Mouse (Mus musculus): Measurements from ENCODE around the gene Adap2. TPM values are rescaled to one million over a fixed set of nuclear protein-coding genes. Genes with fewer than 3 reads are reported as not detected.
"Not testable (repeated sequence)": the region's sequence is repeated elsewhere in the genome, so short reads cannot be mapped to it uniquely, and the experiment has no call there.

The Adap2 gene
- polyA plus RNA-seq, 1 experiment = not detected

GRCm38 (mm10) chr11:80181021-80181749 is 27.3 kb downstream of the Adap2 start:
- 80% methylated on average over 5 of the region's 5 CpGs for WGBS
- H3K4me3 ChIP-seq (ENCODE audit: insufficient read depth, low read depth, low read length) = no peak overlapping the region
- no peak overlapping the region for H3K27ac ChIP-seq (ENCODE audit: insufficient read depth, low read depth, low read length)
- H3K4me1 ChIP-seq (ENCODE audit: control insufficient read depth, insufficient read depth, low read length) = peaks cover 7% of the 10 kb centered on the region; the same call in 1 of the 2 replicates
- TF ChIP-seq CTCF (IDR thresholded peaks at IDR 0.05; ENCODE audit: insufficient read depth, low read depth, low read length) (no peak), POLR2A (IDR thresholded peaks at IDR 0.05; ENCODE audit: insufficient read depth, low read depth, low read length) (no peak)

- not testable (repeated sequence) for H3K27ac ChIP-seq (ENCODE audit: insufficient read depth, low read depth, low read length); H3K4me1 ChIP-seq (ENCODE audit: control insufficient read depth, insufficient read depth, low read length)
- 46% methylated on average over 12 of the region's 12 CpGs for WGBS
- peak overlapping the region; percentile 62 for H3K4me3 ChIP-seq (ENCODE audit: insufficient read depth, low read depth, low read length)
These were observed 29.3 kb downstream of the Adap2 start for GRCm38 (mm10) chr11:80183054-80183704.

- TF ChIP-seq CTCF (IDR thresholded peaks at IDR 0.05; ENCODE audit: insufficient read depth, low read depth, low read length) (no peak), POLR2A (IDR thresholded peaks at IDR 0.05; ENCODE audit: insufficient read depth, low read depth, low read length) (no peak)
- WGBS = 3% methylated on average over 33 of the region's 33 CpGs
- H3K27ac ChIP-seq (ENCODE audit: insufficient read depth, low read depth, low read length) = peak within 1 kb of the TSS; percentile 70
These were observed 29.9 kb downstream of the Adap2 start, which contains the start of gene Rnf135 for GRCm38 (mm10) chr11:80183705-80184255. Gene Rnf135, plus strand, starts transcription at chr11:80183851.

GRCm38 (mm10) chr11:80184531-80185071 is 30.7 kb downstream of the Adap2 start:
- TF ChIP-seq POLR2A (IDR thresholded peaks at IDR 0.05; ENCODE audit: insufficient read depth, low read depth, low read length) = no peak
- no peak for TF ChIP-seq CTCF (IDR thresholded peaks at IDR 0.05; ENCODE audit: insufficient read depth, low read depth, low read length)
- H3K27ac ChIP-seq (ENCODE audit: insufficient read depth, low read depth, low read length) = no peak overlapping the region
- no peak overlapping the region for H3K4me3 ChIP-seq (ENCODE audit: insufficient read depth, low read depth, low read length)
- WGBS = 85% methylated on average over 6 of the region's 6 CpGs
- peaks cover 7% of the 10 kb centered on the region; the same call in 1 of the 2 replicates for H3K4me1 ChIP-seq (ENCODE audit: control insufficient read depth, insufficient read depth, low read length)

More at GRCm38 (mm10) chr11:80183705-80184255, 29.9 kb downstream of the Adap2 start, which contains the start of gene Rnf135:
- Histone ChIP-seq H3K4me1 (ENCODE audit: control insufficient read depth, insufficient read depth, low read length) (peaks cover 7% of the 10 kb centered on the region; the same call in 1 of the 2 replicates), H3K4me3 (ENCODE audit: insufficient read depth, low read depth, low read length) (peak within 1 kb of the TSS; percentile 62)

GRCm38 (mm10) chr11:80185441-80185976 is 31.6 kb downstream of the Adap2 start:
- 35% methylated on average over 5 of the region's 5 CpGs for WGBS
- H3K27ac ChIP-seq (ENCODE audit: insufficient read depth, low read depth, low read length); H3K4me3 ChIP-seq (ENCODE audit: insufficient read depth, low read depth, low read length); H3K4me1 ChIP-seq (ENCODE audit: control insufficient read depth, insufficient read depth, low read length): not testable (repeated sequence)

- 83% methylated on average over 4 of the region's 4 CpGs for WGBS
- H3K27ac ChIP-seq (ENCODE audit: insufficient read depth, low read depth, low read length) = no peak overlapping the region
- TF ChIP-seq POLR2A (IDR thresholded peaks at IDR 0.05; ENCODE audit: insufficient read depth, low read depth, low read length) (no peak), CTCF (IDR thresholded peaks at IDR 0.05; ENCODE audit: insufficient read depth, low read depth, low read length) (no peak)
- H3K4me3 ChIP-seq (ENCODE audit: insufficient read depth, low read depth, low read length) = no peak overlapping the region
- H3K4me1 ChIP-seq (ENCODE audit: control insufficient read depth, insufficient read depth, low read length) = 0 out of 2 replicates have a peak, but pooled peaks cover 3% of the 10 kb centered on the region
These were observed 36.4 kb downstream of the Adap2 start for GRCm38 (mm10) chr11:80190280-80190679.

- Histone ChIP-seq H3K4me1 (ENCODE audit: control insufficient read depth, insufficient read depth, low read length) (no peaks in the 10 kb centered on the region), H3K4me3 (ENCODE audit: insufficient read depth, low read depth, low read length) (no peak overlapping the region), H3K27ac (ENCODE audit: insufficient read depth, low read depth, low read length) (no peak overlapping the region)
- no peak for TF ChIP-seq POLR2A (IDR thresholded peaks at IDR 0.05; ENCODE audit: insufficient read depth, low read depth, low read length)
- 72% methylated on average over 4 of the region's 4 CpGs for WGBS
These were observed 39.9 kb downstream of the Adap2 start for GRCm38 (mm10) chr11:80193827-80194226.

GRCm38 (mm10) chr11:80196351-80196750 is 42.4 kb downstream of the Adap2 start:
- 90% methylated on average over 7 of the region's 7 CpGs for WGBS
- no peak overlapping the region for H3K27ac ChIP-seq (ENCODE audit: insufficient read depth, low read depth, low read length)
- no peak overlapping the region for H3K4me3 ChIP-seq (ENCODE audit: insufficient read depth, low read depth, low read length)
- TF ChIP-seq POLR2A (IDR thresholded peaks at IDR 0.05; ENCODE audit: insufficient read depth, low read depth, low read length) (no peak), CTCF (IDR thresholded peaks at IDR 0.05; ENCODE audit: insufficient read depth, low read depth, low read length) (no peak)
- H3K4me1 ChIP-seq (ENCODE audit: control insufficient read depth, insufficient read depth, low read length) = no peaks in the 10 kb centered on the region

- Histone ChIP-seq H3K27ac (ENCODE audit: insufficient read depth, low read depth, low read length) (no peak overlapping the region), H3K4me1 (ENCODE audit: control insufficient read depth, insufficient read depth, low read length) (no peaks in the 10 kb centered on the region), H3K4me3 (ENCODE audit: insufficient read depth, low read depth, low read length) (no peak overlapping the region)
- TF ChIP-seq CTCF (IDR thresholded peaks at IDR 0.05; ENCODE audit: insufficient read depth, low read depth, low read length) (no peak), POLR2A (IDR thresholded peaks at IDR 0.05; ENCODE audit: insufficient read depth, low read depth, low read length) (no peak)
- 95% methylated on average over 3 of the region's 3 CpGs for WGBS
These were observed 45.4 kb downstream of the Adap2 start for GRCm38 (mm10) chr11:80199316-80199715.
